Mouse (Mus musculus) heart, postnatal 0 days (tissue): ENCODE data around the gene Hip1r. TPM values are rescaled to one million over a fixed set of nuclear protein-coding genes. Genes with fewer than 3 reads are reported as not detected.
"Not testable (repeated sequence)": the region's sequence is repeated elsewhere in the genome, so short reads cannot be mapped to it uniquely, and the experiment has no call there.

Experiments used
- ATAC-seq: fragments of 200-750 bp; cut with Nextera tagmentation; 2 replicates; pipeline ENCODE4 v1.8.0; 2017; ENCODE audit warnings: low read depth, moderate number of reproducible peaks, moderate library complexity; ENCODE audit not compliant: insufficient read depth
- DNase-seq: peaks from one replicate; pipeline ENCODE4 v3.0.0-alpha.2; 2016; ENCODE audit warnings: low spot score
- H3K27ac ChIP-seq: fragments of 300-500 bp; sonication (generic); 2 replicates; pipeline ENCODE4 v1.5.1; 2014; ENCODE audit warnings: low read depth, mild to moderate bottlenecking
- H3K27me3 ChIP-seq: fragments of 300-500 bp; sonication (generic); 2 replicates; pipeline ENCODE4 v1.6.1; 2014; ENCODE audit warnings: low read length, mixed read lengths; ENCODE audit not compliant: control insufficient read depth, insufficient read depth
- H3K36me3 ChIP-seq: fragments of 300-500 bp; sonication (generic); replicated peaks from 2 replicates; pipeline ENCODE4 v1.6.1; 2014; ENCODE audit warnings: low read length, mixed read lengths; ENCODE audit not compliant: control insufficient read depth, insufficient read depth
- H3K4me1 ChIP-seq: fragments of 300-500 bp; sonication (generic); 2 replicates; pipeline ENCODE4 v1.6.1; 2014; ENCODE audit warnings: antibody characterized with exemption; ENCODE audit not compliant: control insufficient read depth, insufficient read depth
- H3K4me2 ChIP-seq: fragments of 300-500 bp; sonication (generic); 2 replicates; pipeline ENCODE4 v1.6.1; 2014; ENCODE audit warnings: low read depth, mild to moderate bottlenecking, low read length, moderate library complexity
- H3K4me3 ChIP-seq: fragments of 300-500 bp; sonication (generic); 2 replicates; pipeline ENCODE4 v1.5.1; 2014; ENCODE audit warnings: low read depth, low read length
- H3K9ac ChIP-seq: fragments of 300-500 bp; sonication (generic); replicated peaks from 2 replicates; pipeline ENCODE4 v1.6.1; 2014; ENCODE audit warnings: low read depth, low read length, mixed read lengths
- H3K9me3 ChIP-seq: fragments of 300-500 bp; sonication (generic); replicated peaks from 2 replicates; pipeline ENCODE4 v1.6.1; 2016; ENCODE audit warnings: low read length; ENCODE audit not compliant: control insufficient read depth
- CTCF ChIP-seq: IDR thresholded peaks from 2 replicates; pipeline ENCODE4 v1.5.1; 2016; ENCODE audit warnings: antibody characterized with exemption, control low read depth, low read depth
- EP300 ChIP-seq: IDR thresholded peaks from 2 replicates; pipeline ENCODE4 v1.6.1; 2016; ENCODE audit warnings: antibody characterized with exemption, low read depth
- WGBS: fragments of 180-500 bp; shearing (Covaris S2); extraction: QIAGEN DNeasy Blood & Tissue Kit; methylation state at CpG from one replicate; pipeline ENCODE4 v1.1.7; 2014; 5-methylcytosine and 5-hydroxymethylcytosine counted together
- microRNA-seq: library from miRNA; unstranded; fragments of <30 nt; microRNA quantifications from one replicate; pipeline ENCODE4, GENCODE M21; 2016
- polyA plus RNA-seq: library from polyadenylated mRNA; unstranded; fragments of >200 nt; fragmentation: Nextera tagmentation; extraction: Ambion mirVana; gene quantifications from 2 replicates; pipeline ENCODE4 v1.2.1, GENCODE M21; 2015
- total RNA-seq: library from RNA; depleted of rRNA; stranded (reverse); fragments of >200 nt; gene quantifications from 2 replicates; pipeline ENCODE4 v1.2.3, GENCODE M21; 2014; ENCODE audit warnings: low replicate concordance; rRNA removed

The Hip1r gene
- total and polyA plus RNA-seq, 2 experiments from 2014 or later: 11.9 to 16.3 TPM

GRCm38 (mm10) chr5:124046741-124047401 lies 73.4 kb downstream of the Hip1r start:
- DNase-seq (no peak), ATAC-seq (no peak)
- H3K36me3 ChIP-seq: no peaks in the 10 kb centered on the region
- H3K9me3 ChIP-seq: no peaks in the 10 kb centered on the region
- WGBS: 53% methylated on average over 7 of the region's 7 CpGs
- no peak overlapping the region for H3K9ac ChIP-seq
- H3K4me3 ChIP-seq: no peak overlapping the region
- TF ChIP-seq EP300: no peak
- no peak for TF ChIP-seq CTCF
- no peak overlapping the region for H3K4me2 ChIP-seq
- H3K27me3 ChIP-seq: no peaks in the 10 kb centered on the region
- peaks cover 30% of the 10 kb centered on the region for H3K4me1 ChIP-seq
- H3K27ac ChIP-seq: 0 out of 2 replicates have a peak overlapping the region, but pooled peaks have one; percentile 36

GRCm38 (mm10) chr5:124049249-124050045 lies 76.0 kb downstream of the Hip1r start:
- Histone ChIP-seq H3K4me3 (no peak overlapping the region), H3K4me2 (no peak overlapping the region), H3K9me3 (no peaks in the 10 kb centered on the region), H3K27me3 (no peaks in the 10 kb centered on the region), H3K36me3 (no peaks in the 10 kb centered on the region), H3K27ac (peak overlapping the region; percentile 73), H3K9ac (peak overlapping the region; percentile 44), H3K4me1 (peaks cover 24% of the 10 kb centered on the region)
- no peak for DNase-seq
- TF ChIP-seq CTCF (no peak), EP300 (no peak)
- no peak for ATAC-seq
- 47% methylated on average over 15 of the region's 15 CpGs for WGBS

- H3K4me3 ChIP-seq: no peak overlapping the region
- no peaks in the 10 kb centered on the region for H3K36me3 ChIP-seq
- WGBS: 26% methylated on average over 14 of the region's 14 CpGs
- H3K4me1 ChIP-seq: peaks cover 24% of the 10 kb centered on the region
- no peak overlapping the region for H3K4me2 ChIP-seq
- TF ChIP-seq CTCF (peak; percentile 32), EP300 (no peak)
- no peaks in the 10 kb centered on the region for H3K27me3 ChIP-seq
- H3K9ac ChIP-seq: peak overlapping the region; percentile 44; the same call in 1 of the 2 replicates
- ATAC-seq (peak; percentile 47), DNase-seq (peak; percentile 42)
- no peaks in the 10 kb centered on the region for H3K9me3 ChIP-seq
- peak overlapping the region; percentile 73 for H3K27ac ChIP-seq
Observed at GRCm38 (mm10) chr5:124050095-124051050, 76.9 kb downstream of the Hip1r start.

- no peak overlapping the region for H3K27ac ChIP-seq
Observed at GRCm38 (mm10) chr5:124051899-124052491, 78.6 kb downstream of the Hip1r start.

GRCm38 (mm10) chr5:124052641-124053040 lies 79.2 kb downstream of the Hip1r start:
- WGBS: 88% methylated on average over 6 of the region's 7 CpGs
- H3K4me1 ChIP-seq: peaks cover 15% of the 10 kb centered on the region
- not testable (repeated sequence) for H3K4me3 ChIP-seq, ATAC-seq, H3K36me3 ChIP-seq, H3K27me3 ChIP-seq, H3K4me2 ChIP-seq, H3K27ac ChIP-seq, H3K9ac ChIP-seq, H3K9me3 ChIP-seq, DNase-seq

More at GRCm38 (mm10) chr5:124051899-124052491, 78.6 kb downstream of the Hip1r start:
- Histone ChIP-seq H3K4me3 (no peak overlapping the region), H3K27me3 (no peaks in the 10 kb centered on the region), H3K9ac (no peak overlapping the region), H3K36me3 (no peaks in the 10 kb centered on the region), H3K4me2 (no peak overlapping the region), H3K9me3 (no peaks in the 10 kb centered on the region), H3K4me1 (peaks cover 20% of the 10 kb centered on the region)
- no peak; the same call in 1 of the 2 replicates for ATAC-seq
- WGBS: 67% methylated on average over 11 of the region's 11 CpGs
- TF ChIP-seq EP300 (no peak), CTCF (no peak)
- DNase-seq: no peak

Small RNAs within 50 kb of the gene (microRNA-seq; reads per million reads assigned to microRNA genes)
- 1.2 reads per million for gene Mir7032

Other genes with a start within 250 kb of the Hip1r start
- gene Rsrc2, start 224.2 kb upstream of the Hip1r start, total RNA-seq: 19.5 and 19.9 TPM in 2 replicates
- 72.7 and 76.5 TPM in 2 replicates for gene Rsrc2, start 224.2 kb upstream of the Hip1r start, polyA plus RNA-seq
- 15.6 and 17.5 TPM in 2 replicates for gene Kntc1, start 223.9 kb upstream of the Hip1r start, total RNA-seq
- 3.8 and 3.9 TPM in 2 replicates for gene Kntc1, start 223.9 kb upstream of the Hip1r start, polyA plus RNA-seq
- not detected in 2 replicates for gene Hcar2, start 108.1 kb upstream of the Hip1r start, total RNA-seq
- 0.14 TPM in 1 of 2 replicates, not detected in the other for gene Hcar2, start 108.1 kb upstream of the Hip1r start, polyA plus RNA-seq
- gene Hcar1, start 93.6 kb upstream of the Hip1r start, total RNA-seq: 5.3 TPM in 1 of 2 replicates, not detected in the other
- 0.18 and 0.19 TPM in 2 replicates for gene Hcar1, start 93.6 kb upstream of the Hip1r start, polyA plus RNA-seq
- gene Denr, start 66.5 kb upstream of the Hip1r start, total RNA-seq: 5.4 and 5.9 TPM in 2 replicates
- gene Denr, start 66.5 kb upstream of the Hip1r start, polyA plus RNA-seq: 110 and 112 TPM in 2 replicates
- not detected in 2 replicates for gene Gm43518, start 46.2 kb upstream of the Hip1r start, total RNA-seq
- 1.6 and 1.8 TPM in 2 replicates for gene Gm43518, start 46.2 kb upstream of the Hip1r start, polyA plus RNA-seq
- gene Ccdc62, start 42.9 kb upstream of the Hip1r start, total RNA-seq: 2.0 and 11.5 TPM in 2 replicates
- gene Ccdc62, start 42.9 kb upstream of the Hip1r start, polyA plus RNA-seq: 5.8 and 7.0 TPM in 2 replicates
- gene Vps37b, start 58.6 kb downstream of the Hip1r start, total RNA-seq: 51.4 and 59.6 TPM in 2 replicates
- gene Vps37b, start 58.6 kb downstream of the Hip1r start, polyA plus RNA-seq: 44.5 and 55.7 TPM in 2 replicates
- 1.8 and 5.4 TPM in 2 replicates for gene Abcb9, start 122.2 kb downstream of the Hip1r start, total RNA-seq
- 2.3 and 3.0 TPM in 2 replicates for gene Abcb9, start 122.2 kb downstream of the Hip1r start, polyA plus RNA-seq
- 37.6 and 55.1 TPM in 2 replicates for gene Ogfod2, start 138.7 kb downstream of the Hip1r start, total RNA-seq
- 19.0 and 19.3 TPM in 2 replicates for gene Ogfod2, start 138.7 kb downstream of the Hip1r start, polyA plus RNA-seq
- gene Arl6ip4, start 142.5 kb downstream of the Hip1r start, total RNA-seq: 12.2 and 18.0 TPM in 2 replicates
- gene Arl6ip4, start 142.5 kb downstream of the Hip1r start, polyA plus RNA-seq: 70.7 and 76.9 TPM in 2 replicates